Mouse (Mus musculus) E14TG2a.4 (cell line): ENCODE measurements around the gene Astn1.

Experiments used
- CTCF ChIP-seq: conservative IDR thresholded peaks from 2 replicates; pipeline ENCODE4 v1.5.1; 2014; ENCODE audit warnings: low read length
- NANOG ChIP-seq: IDR thresholded peaks from 2 replicates; pipeline ENCODE4 v1.6.1; 2014; ENCODE audit warnings: borderline replicate concordance, low read length, mixed read lengths
- POU5F1 ChIP-seq: IDR thresholded peaks from 2 replicates; pipeline ENCODE4 v1.6.1; 2014; ENCODE audit warnings: low read length, borderline replicate concordance

DNA sequence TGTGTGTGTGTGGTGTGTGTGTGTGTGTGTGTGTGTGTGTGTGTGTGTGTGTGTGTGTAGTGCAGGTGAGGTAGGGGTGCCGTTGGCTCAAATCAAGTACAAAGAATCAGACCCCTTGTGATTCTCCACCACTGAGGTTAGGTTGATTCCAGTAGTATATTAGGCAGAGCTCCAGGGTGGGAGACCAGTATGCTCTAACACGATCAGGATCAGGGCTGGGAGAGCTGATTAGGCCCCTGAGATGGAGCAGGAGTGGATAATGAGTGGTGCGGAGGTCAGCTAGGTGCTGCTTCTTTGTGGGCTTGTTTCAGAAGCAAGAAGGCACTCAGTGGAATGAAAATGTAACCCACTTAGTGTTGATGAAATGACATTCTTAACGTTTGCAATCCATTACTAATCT is 28.6 kb downstream of the Astn1 start:
- TF ChIP-seq CTCF: no peak
- no peak for TF ChIP-seq POU5F1
- TF ChIP-seq NANOG: no peak
